Mouse (Mus musculus): ENCODE measurements at regions not wholly inside any gene's neighbourhood (a gene's known extent, or its start where the extent isn't known, plus 50 kb on each side); places are given as distances from the start of the nearest gene placed in this dataset.

- DNase-seq (ENCODE audit: low spot score) (no peak), ATAC-seq (ENCODE audit: low FRiP score, low TSS enrichment) (no peak)
- Histone ChIP-seq H3K9me3 (ENCODE audit: control insufficient read depth, low read length) (0 out of 2 replicates have a peak, but pooled peaks cover 2% of the 10 kb centered on the region), H3K4me2 (replicated peaks; ENCODE audit: low read depth) (no peak overlapping the region), H3K36me3 (ENCODE audit: control insufficient read depth, insufficient read depth, low read length) (no peaks in the 10 kb centered on the region), H3K4me3 (ENCODE audit: low read depth, low read length) (no peak overlapping the region), H3K27me3 (ENCODE audit: control insufficient read depth, insufficient read depth, low read length) (no peaks in the 10 kb centered on the region), H3K4me1 (replicated peaks; ENCODE audit: control insufficient read depth, insufficient read depth) (no peaks in the 10 kb centered on the region), H3K9ac (ENCODE audit: low read length) (no peak overlapping the region), H3K27ac (replicated peaks) (no peak overlapping the region)
- no peak for TF ChIP-seq CTCF (IDR thresholded peaks at IDR 0.05; ENCODE audit: low read depth)
- no peak for TF ChIP-seq EP300 (optimal IDR thresholded peaks at IDR 0.05)
- WGBS: 82% methylated on average over 17 of the region's 17 CpGs
Observed at GRCm38 (mm10) chr3:144356103-144356947, 151.3 kb upstream of the Lmo4 start.

DNA sequence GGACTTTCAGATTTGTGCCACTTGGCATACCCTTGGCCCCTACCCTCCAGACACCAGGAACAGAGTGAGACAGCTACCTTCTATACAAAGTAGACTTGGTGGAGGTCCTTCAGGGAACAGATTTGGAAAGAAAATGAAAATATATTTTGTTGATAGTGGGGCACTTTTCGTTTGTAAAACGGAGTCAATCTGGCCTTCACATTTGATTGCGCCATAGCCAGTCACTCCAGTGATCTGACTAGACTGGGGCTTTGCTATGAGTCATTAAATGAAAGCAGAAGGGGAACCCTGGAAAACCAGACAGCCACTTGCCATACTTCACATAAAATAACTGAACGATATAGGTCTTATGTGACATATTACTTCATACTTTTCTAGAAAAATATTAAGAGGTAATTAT, 147.5 kb upstream of the Lmo4 start:
- no peak overlapping the region for H3K27ac ChIP-seq (replicated peaks)
- ATAC-seq (ENCODE audit: low FRiP score, low TSS enrichment) (no peak), DNase-seq (ENCODE audit: low spot score) (no peak)
- H3K9ac ChIP-seq (ENCODE audit: low read length): no peak overlapping the region
- no peaks in the 10 kb centered on the region for H3K9me3 ChIP-seq (ENCODE audit: control insufficient read depth, low read length)
- WGBS: 88% methylated on average over 4 of the region's 4 CpGs
- H3K4me1 ChIP-seq (replicated peaks; ENCODE audit: control insufficient read depth, insufficient read depth): no peaks in the 10 kb centered on the region
- H3K36me3 ChIP-seq (ENCODE audit: control insufficient read depth, insufficient read depth, low read length): no peaks in the 10 kb centered on the region
- TF ChIP-seq EP300 (optimal IDR thresholded peaks at IDR 0.05): no peak
- TF ChIP-seq CTCF (IDR thresholded peaks at IDR 0.05; ENCODE audit: low read depth): no peak
- no peak overlapping the region for H3K4me3 ChIP-seq (ENCODE audit: low read depth, low read length)
- H3K27me3 ChIP-seq (ENCODE audit: control insufficient read depth, insufficient read depth, low read length): no peaks in the 10 kb centered on the region
- H3K4me2 ChIP-seq (replicated peaks; ENCODE audit: low read depth): no peak overlapping the region

DNA sequence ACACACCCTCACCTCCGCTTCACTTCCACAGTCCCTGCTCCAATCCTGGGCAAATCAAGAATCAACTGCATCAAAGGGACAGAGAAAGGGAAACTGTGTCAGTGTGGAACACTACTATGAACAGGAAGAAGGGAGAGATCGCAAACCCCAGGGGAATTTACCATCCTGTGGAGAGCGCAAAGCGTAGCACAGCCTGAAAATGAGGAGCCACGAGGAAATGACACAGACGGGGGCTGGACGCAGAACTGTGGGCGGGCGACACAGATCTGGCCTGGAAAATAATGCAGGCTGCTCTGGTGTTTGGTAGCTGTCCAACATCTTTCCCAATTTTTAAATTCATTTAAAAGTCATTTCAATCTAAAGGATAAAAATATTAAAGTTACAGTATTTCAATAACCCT, 143.4 kb upstream of the Lmo4 start:
- no peaks in the 10 kb centered on the region for H3K27me3 ChIP-seq (ENCODE audit: control insufficient read depth, insufficient read depth, low read length)
- ATAC-seq (ENCODE audit: low FRiP score, low TSS enrichment) (no peak), DNase-seq (ENCODE audit: low spot score) (no peak)
- no peak for TF ChIP-seq EP300 (optimal IDR thresholded peaks at IDR 0.05)
- TF ChIP-seq CTCF (IDR thresholded peaks at IDR 0.05; ENCODE audit: low read depth): no peak
- H3K9me3 ChIP-seq (ENCODE audit: control insufficient read depth, low read length): no peaks in the 10 kb centered on the region
- no peak overlapping the region for H3K9ac ChIP-seq (ENCODE audit: low read length)
- H3K36me3 ChIP-seq (ENCODE audit: control insufficient read depth, insufficient read depth, low read length): no peaks in the 10 kb centered on the region
- H3K4me2 ChIP-seq (replicated peaks; ENCODE audit: low read depth): no peak overlapping the region
- H3K4me1 ChIP-seq (replicated peaks; ENCODE audit: control insufficient read depth, insufficient read depth): no peaks in the 10 kb centered on the region
- H3K4me3 ChIP-seq (ENCODE audit: low read depth, low read length): no peak overlapping the region
- H3K27ac ChIP-seq (replicated peaks): no peak overlapping the region
- 63% methylated on average over 9 of the region's 9 CpGs for WGBS

GRCm38 (mm10) chr3:144335237-144335636, 130.2 kb upstream of the Lmo4 start:
- Histone ChIP-seq H3K4me1 (replicated peaks; ENCODE audit: control insufficient read depth, insufficient read depth) (no peaks in the 10 kb centered on the region), H3K9me3 (ENCODE audit: control insufficient read depth, low read length) (no peaks in the 10 kb centered on the region), H3K27ac (replicated peaks) (no peak overlapping the region), H3K36me3 (ENCODE audit: control insufficient read depth, insufficient read depth, low read length) (no peaks in the 10 kb centered on the region), H3K9ac (ENCODE audit: low read length) (no peak overlapping the region), H3K4me3 (ENCODE audit: low read depth, low read length) (no peak overlapping the region), H3K4me2 (replicated peaks; ENCODE audit: low read depth) (no peak overlapping the region), H3K27me3 (ENCODE audit: control insufficient read depth, insufficient read depth, low read length) (no peaks in the 10 kb centered on the region)
- DNase-seq (ENCODE audit: low spot score) (peak; percentile 20), ATAC-seq (ENCODE audit: low FRiP score, low TSS enrichment) (no peak)
- WGBS: 48% methylated on average over 3 of the region's 3 CpGs
- TF ChIP-seq CTCF (IDR thresholded peaks at IDR 0.05; ENCODE audit: low read depth) (no peak), EP300 (optimal IDR thresholded peaks at IDR 0.05) (no peak)

GRCm38 (mm10) chr3:144334201-144334600, 129.2 kb upstream of the Lmo4 start:
- no peaks in the 10 kb centered on the region for H3K27me3 ChIP-seq (ENCODE audit: control insufficient read depth, insufficient read depth, low read length)
- 72% methylated on average over 5 of the region's 5 CpGs for WGBS
- ATAC-seq (ENCODE audit: low FRiP score, low TSS enrichment): no peak

GRCm38 (mm10) chr3:144332353-144332752, 127.3 kb upstream of the Lmo4 start:
- no peak overlapping the region for H3K4me2 ChIP-seq (replicated peaks; ENCODE audit: low read depth)
- TF ChIP-seq EP300 (optimal IDR thresholded peaks at IDR 0.05): no peak
- no peak for TF ChIP-seq CTCF (IDR thresholded peaks at IDR 0.05; ENCODE audit: low read depth)
- H3K27me3 ChIP-seq (ENCODE audit: control insufficient read depth, insufficient read depth, low read length): no peaks in the 10 kb centered on the region
- ATAC-seq (ENCODE audit: low FRiP score, low TSS enrichment) (no peak), DNase-seq (ENCODE audit: low spot score) (no peak)
- H3K9me3 ChIP-seq (ENCODE audit: control insufficient read depth, low read length): no peaks in the 10 kb centered on the region
- H3K9ac ChIP-seq (ENCODE audit: low read length): no peak overlapping the region
- no peak overlapping the region for H3K27ac ChIP-seq (replicated peaks)
- WGBS: 26% methylated on average over 5 of the region's 5 CpGs
- no peak overlapping the region for H3K4me3 ChIP-seq (ENCODE audit: low read depth, low read length)
- no peaks in the 10 kb centered on the region for H3K4me1 ChIP-seq (replicated peaks; ENCODE audit: control insufficient read depth, insufficient read depth)
- no peaks in the 10 kb centered on the region for H3K36me3 ChIP-seq (ENCODE audit: control insufficient read depth, insufficient read depth, low read length)

More at GRCm38 (mm10) chr3:144334201-144334600, 129.2 kb upstream of the Lmo4 start:
- TF ChIP-seq EP300 (optimal IDR thresholded peaks at IDR 0.05): no peak
- TF ChIP-seq CTCF (IDR thresholded peaks at IDR 0.05; ENCODE audit: low read depth): no peak
- Histone ChIP-seq H3K36me3 (ENCODE audit: control insufficient read depth, insufficient read depth, low read length) (no peaks in the 10 kb centered on the region), H3K4me1 (replicated peaks; ENCODE audit: control insufficient read depth, insufficient read depth) (no peaks in the 10 kb centered on the region), H3K27ac (replicated peaks) (no peak overlapping the region), H3K9me3 (ENCODE audit: control insufficient read depth, low read length) (no peaks in the 10 kb centered on the region), H3K4me2 (replicated peaks; ENCODE audit: low read depth) (no peak overlapping the region), H3K9ac (ENCODE audit: low read length) (no peak overlapping the region), H3K4me3 (ENCODE audit: low read depth, low read length) (no peak overlapping the region)
- DNase-seq (ENCODE audit: low spot score): no peak
